Mouse (Mus musculus): Measurements from ENCODE around the gene Glul. TPM values are rescaled to one million over a fixed set of nuclear protein-coding genes. Genes with fewer than 3 reads are reported as not detected.

The Glul gene
- polyA plus RNA-seq (2012; rRNA removed): 112 and 123 TPM in 2 replicates

GRCm38 (mm10) chr1:153899731-153900380 lies at the start of gene Glul, which contains the start of gene Teddm2:
Gene Glul, plus strand, starts transcription at chr1:153899944.
Gene Teddm2, minus strand, starts transcription at chr1:153900228.

GRCm38 (mm10) chr1:153874045-153874444 lies 25.7 kb upstream of the Glul start, which contains the start of gene Teddm1b:
Gene Teddm1b, plus strand, starts transcription at chr1:153874345.

GRCm38 (mm10) chr1:153891442-153891841 lies 8.3 kb upstream of the Glul start, which contains the start of gene Teddm1a:
Gene Teddm1a, plus strand, starts transcription at chr1:153891742.

Other genes with a start within 250 kb of the Glul start
- gene Rgs8, start 246.9 kb upstream of the Glul start, polyA plus RNA-seq (2012; rRNA removed): 0.02 TPM in 1 of 2 replicates, not detected in the other
- gene Rgs16, start 159.6 kb upstream of the Glul start, polyA plus RNA-seq (2012; rRNA removed): 0.47 and 0.73 TPM in 2 replicates
- 1.6 and 2.8 TPM in 2 replicates for gene Rnasel, start 150.5 kb upstream of the Glul start, polyA plus RNA-seq (2012; rRNA removed)
- 0.02 TPM in 1 of 2 replicates, not detected in the other for gene Rgsl1, start 55.8 kb upstream of the Glul start, polyA plus RNA-seq (2012; rRNA removed)
- gene Teddm1b, start 25.6 kb upstream of the Glul start, polyA plus RNA-seq (2012; rRNA removed): 0.09 TPM in 1 of 2 replicates, not detected in the other
- gene Teddm1a, start 8.2 kb upstream of the Glul start, polyA plus RNA-seq (2012; rRNA removed): 0.74 TPM in 1 of 2 replicates, not detected in the other
- 0.23 and 0.73 TPM in 2 replicates for gene Teddm2, start 284 bp downstream of the Glul start, polyA plus RNA-seq (2012; rRNA removed)